Mouse (Mus musculus): Measurements from ENCODE around the gene Fam243.

DNA sequence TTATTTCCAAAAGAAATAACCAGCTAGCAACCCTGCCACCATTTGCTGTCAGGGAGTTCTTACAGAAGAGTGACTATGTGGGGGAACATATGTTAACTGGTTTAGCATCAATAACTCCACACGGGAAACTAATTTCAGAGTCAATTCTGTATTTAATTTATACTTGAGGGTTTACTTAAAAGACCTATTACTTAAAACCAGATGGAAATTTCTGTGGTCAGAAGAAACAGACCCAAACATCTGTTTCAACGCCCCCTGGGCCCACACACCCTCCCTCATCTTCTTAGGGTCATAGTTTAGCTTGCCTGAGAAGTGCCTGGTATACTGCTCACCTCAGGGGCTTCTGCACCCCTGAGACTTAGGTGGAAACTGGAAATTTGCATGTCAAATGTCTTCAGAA, 32.7 kb upstream of the Fam243 start:
- TF ChIP-seq CTCF (IDR thresholded peaks at IDR 0.05; ENCODE audit: insufficient read depth, low read depth, low read length) (no peak), POLR2A (IDR thresholded peaks at IDR 0.05; ENCODE audit: insufficient read depth, low read depth, low read length) (no peak)
